In genomic region chr1:137750894-137751293, GRCm38 (mm10) we compare ENCODE assay signal across 11 mouse cellular contexts.
"Had no signal": no experiment of that assay in that cellular context is flagged by ENCODE, and none has a peak within 500 bp of the region (broad histone marks: within the 10 kb centered on the region; RNA-seq: fewer than 3 reads in every experiment).

No protein-coding gene starts in this region.

- H3K9me3 ChIP-seq: liver, embryonic 13.5 days; stomach, embryonic 15.5 days had no signal

- H3K4me3 ChIP-seq: liver, embryonic 13.5 days; stomach, embryonic 15.5 days had no signal

- H3K9ac ChIP-seq: liver, embryonic 13.5 days; stomach, embryonic 15.5 days had no signal

- ATAC-seq: intestine, embryonic 16.5 days had no signal

- H3K36me3 ChIP-seq: liver, embryonic 13.5 days; stomach, embryonic 15.5 days had no signal

- H3K4me1 ChIP-seq: liver, embryonic 13.5 days; stomach, embryonic 15.5 days had no signal

- DNase-seq: kidney, adult 18-20 months; kidney, postnatal 10 days; kidney, postnatal 36 days; liver, embryonic 13.5 days; midbrain, embryonic 14.5 days; right cerebral cortex, postnatal 25 days; spleen, adult 18-20 months; thymus, postnatal 25 days had no signal

- H3K4me2 ChIP-seq: liver, embryonic 13.5 days; midbrain, embryonic 11.5 days; stomach, embryonic 15.5 days had no signal

- H3K27ac ChIP-seq: liver, embryonic 13.5 days; stomach, embryonic 15.5 days had no signal

- H3K27me3 ChIP-seq: liver, embryonic 13.5 days; stomach, embryonic 15.5 days had no signal
